Mouse (Mus musculus): ENCODE data around the gene Olfr967.

Olfr967 gene

DNA sequence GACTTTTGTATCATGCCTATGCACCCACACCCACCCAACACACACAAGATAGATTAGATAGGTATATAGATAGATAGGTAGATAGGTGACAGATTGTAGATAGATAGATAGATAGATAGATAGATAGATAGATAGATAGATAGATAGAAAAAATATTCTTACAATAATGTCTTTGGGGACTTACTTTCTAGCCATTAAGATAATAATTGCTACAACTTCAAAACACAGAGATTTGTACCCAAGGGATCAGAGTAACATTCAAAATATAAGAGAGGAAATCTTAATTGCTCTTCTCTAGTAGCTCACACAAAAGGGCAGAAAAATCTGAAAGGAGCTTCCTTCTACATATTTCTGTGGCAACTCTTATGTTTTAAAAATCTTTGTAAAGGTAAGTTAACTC is at the start of gene Olfr967:
Olfr967 (plus strand) TSS at position 301 of the 400 bp plus-strand sequence.

DNA sequence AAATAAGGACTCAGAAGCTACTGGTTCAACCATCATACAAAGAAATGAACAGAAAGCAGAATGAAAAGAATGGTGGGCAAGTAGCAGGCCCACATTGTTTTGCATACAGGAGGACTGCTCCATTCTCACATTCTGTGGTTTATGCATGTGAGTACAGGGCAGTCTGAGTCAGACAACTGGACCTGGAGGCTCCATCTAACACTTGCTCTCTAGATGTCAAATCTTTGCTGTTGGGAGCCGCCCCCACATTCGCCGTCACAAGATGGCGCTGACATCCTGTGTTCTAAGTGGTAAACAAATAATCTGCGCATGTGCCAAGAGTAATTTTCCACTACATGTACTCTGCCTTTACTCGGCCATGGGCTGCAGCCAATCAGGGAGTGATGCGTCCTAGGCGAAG is 44.9 kb upstream of the Olfr967 start:
- WGBS = 74% methylated on average over 8 of the region's 8 CpGs

DNA sequence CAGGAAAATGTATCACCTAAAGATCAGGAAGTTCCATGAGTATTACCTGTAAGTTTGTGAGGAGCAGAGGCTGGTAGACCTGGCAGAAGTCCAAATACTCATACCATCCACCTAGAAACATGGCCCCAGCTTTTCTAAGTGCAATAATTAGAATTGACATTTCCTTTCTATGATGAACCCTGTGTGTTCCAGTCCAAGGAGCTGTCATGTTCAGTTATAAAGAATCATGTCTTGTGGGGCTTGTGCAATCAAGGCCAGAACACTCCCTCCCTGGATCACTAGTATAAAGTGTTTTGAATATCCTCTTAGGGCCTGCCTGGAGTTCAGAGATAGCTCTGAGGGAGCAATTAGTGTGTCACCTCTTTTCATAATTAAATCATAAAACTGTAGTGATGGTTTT is 39.0 kb upstream of the Olfr967 start, which contains the start of gene Olfr149:
Olfr149 (minus strand) TSS at position 101 of the 400 bp plus-strand sequence.

DNA sequence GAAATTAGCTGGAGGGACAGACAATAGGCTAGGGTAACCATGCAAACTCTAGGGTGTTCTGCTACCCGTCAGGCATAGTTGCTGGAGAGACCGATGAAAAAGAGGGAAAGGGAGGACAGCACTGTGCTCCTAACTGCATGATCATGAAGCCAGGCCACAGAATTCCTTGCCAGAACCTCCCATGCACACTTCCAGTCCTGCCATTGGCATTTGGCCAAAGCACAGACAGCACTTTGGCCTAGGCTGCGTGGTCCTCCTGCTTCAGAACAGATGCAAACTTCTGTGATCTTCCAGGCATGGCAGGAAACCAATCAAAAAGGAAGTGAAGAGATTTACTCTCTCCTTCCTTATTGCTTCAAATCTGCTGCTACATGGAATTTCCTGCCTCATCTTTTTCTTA is 37.1 kb upstream of the Olfr967 start:
- WGBS = 59% methylated on average over 3 of the region's 3 CpGs

DNA sequence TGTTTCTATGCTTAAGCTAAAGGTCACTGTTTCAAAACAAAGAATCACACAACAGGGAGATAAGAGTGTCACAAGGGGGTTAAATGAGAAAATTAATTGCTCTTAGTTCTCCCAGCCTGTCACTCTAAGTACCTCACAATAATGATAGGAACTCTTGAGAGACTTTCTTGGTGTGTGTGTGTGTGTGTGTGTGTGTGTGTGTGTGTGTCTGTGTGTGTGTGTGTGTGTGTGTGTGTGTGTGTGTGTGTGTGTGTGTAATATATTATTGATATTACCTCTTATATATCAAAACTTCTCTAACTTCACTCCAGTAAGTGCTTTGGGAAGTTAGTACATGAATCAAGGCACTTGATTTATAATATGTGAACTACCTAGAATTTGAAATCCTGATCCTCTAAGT is 35.0 kb upstream of the Olfr967 start, which contains the start of gene Olfr965:
Olfr965 (plus strand) TSS at position 301 of the 400 bp plus-strand sequence.

DNA sequence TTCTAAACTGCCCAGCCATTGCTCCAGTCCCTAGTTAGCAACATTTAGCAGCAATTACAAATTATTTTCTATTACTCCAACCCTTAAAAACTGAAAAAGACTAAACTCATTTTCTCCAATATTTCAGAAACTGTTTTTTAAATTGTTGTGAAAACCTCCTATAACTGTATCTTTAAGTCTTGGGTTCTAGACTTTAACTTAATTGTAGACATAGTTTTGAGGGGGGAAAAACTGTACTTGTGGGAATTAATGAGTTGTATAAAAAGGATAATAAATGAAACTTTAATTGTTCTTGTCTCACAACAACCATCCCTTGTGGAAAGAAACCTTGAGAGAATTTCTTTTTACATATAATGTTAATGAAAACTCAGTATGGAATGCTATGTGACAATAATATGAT is 15.4 kb upstream of the Olfr967 start, which contains the start of gene Olfr150:
Olfr150 (plus strand) TSS at position 301 of the 400 bp plus-strand sequence.

DNA sequence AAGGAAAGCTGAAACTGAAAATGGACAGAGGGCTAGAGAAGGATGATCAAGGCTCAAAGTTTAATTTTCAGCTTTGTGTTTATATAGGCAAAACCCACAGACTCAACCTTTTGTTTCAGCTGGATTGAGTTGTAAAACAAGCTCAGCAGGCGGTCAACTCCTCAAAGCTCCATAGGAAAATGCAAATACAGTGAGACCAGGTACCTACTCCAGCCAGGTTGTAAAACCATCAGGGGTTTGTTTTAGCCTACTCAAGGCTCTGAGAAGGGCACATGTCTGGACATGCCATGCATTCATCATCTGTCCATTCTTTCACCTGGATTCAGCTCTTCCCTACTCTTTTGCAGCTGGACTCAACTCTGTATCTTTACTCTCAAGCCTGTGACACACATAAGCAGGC is 5.3 kb upstream of the Olfr967 start:
- 100% methylated on average over 1 of the region's 1 CpGs for WGBS

DNA sequence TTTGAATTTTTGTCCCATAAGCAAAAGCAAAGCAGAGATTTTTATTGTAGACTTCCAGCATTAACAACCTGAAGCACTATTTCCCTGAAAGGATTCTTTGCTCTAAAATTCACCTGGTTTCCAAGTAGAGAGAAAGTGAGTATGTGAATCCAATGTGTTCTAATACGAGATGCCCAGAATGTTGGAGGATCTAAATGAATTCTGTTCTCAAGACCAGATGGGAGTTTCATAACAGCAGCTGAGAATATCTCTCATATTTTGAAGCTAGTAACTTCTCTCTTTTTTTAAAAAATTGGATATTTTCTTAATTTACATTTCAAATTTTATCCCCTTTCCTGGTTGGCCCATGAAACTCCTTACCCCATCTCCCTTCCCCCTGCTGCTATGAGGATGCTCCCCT is 379 bp downstream of the Olfr967 start:
- WGBS = 51% methylated on average over 1 of the region's 1 CpGs

DNA sequence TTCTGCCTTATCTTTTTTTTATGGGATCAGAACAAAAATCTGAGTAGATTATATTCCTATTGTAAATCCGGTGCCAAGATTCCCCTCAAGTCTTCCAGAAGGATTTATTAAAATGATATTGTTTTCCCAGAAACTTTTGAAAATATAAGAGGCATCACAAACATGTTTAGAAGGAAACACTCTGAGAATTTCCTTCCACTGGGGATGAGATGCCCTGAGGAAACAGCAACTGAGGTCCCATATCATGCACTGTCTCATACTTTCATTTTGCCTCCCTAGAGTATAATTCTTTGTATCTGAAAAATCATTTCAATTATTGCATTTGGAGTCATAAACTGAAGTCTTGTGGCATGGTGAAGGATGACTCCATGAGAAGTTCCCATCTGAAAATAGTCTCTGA is 37.1 kb downstream of the Olfr967 start, which contains the start of gene Olfr968:
Olfr968 (minus strand) TSS at position 101 of the 400 bp plus-strand sequence.
- WGBS = 87% methylated on average over 1 of the region's 1 CpGs

DNA sequence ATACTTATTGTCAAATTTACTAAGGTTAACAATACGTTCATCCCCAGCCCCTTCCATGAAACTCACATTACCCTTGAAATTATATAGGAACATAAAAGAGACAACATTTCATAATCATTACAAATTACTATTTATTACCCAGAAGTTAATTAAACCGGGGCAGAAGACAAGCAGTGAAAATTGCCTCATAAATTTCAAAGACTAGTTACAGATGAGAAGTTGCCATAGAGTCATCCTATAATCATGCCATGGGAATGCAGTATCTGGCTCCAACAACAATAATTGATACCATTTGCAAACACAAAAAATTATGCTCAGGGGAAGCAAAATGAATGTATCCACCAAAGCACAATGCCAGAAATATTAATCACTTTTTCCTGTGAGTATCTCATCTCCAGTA is 44.5 kb downstream of the Olfr967 start, which contains the start of gene Olfr969:
Olfr969 (plus strand) TSS at position 388 of the 400 bp plus-strand sequence.
- 74% methylated on average over 2 of the region's 2 CpGs for WGBS

Measured in cerebral cortex, adult 2 months (tissue).